Mouse (Mus musculus) limb, embryonic 10.5 days (tissue): ENCODE data around the gene Serpina3n. TPM values are rescaled to one million over a fixed set of nuclear protein-coding genes. Genes with fewer than 3 reads are reported as not detected.

Experiments
- DNase-seq: peaks from one replicate; pipeline ENCODE4 v3.0.0-alpha.2; 2017; ENCODE audit warnings: low spot score
- H3K27ac ChIP-seq: fragments of 300-500 bp; sonication (generic); 2 replicates; pipeline ENCODE4 v1.5.1; 2016; ENCODE audit warnings: mild to moderate bottlenecking
- H3K27me3 ChIP-seq: fragments of 300-500 bp; sonication (generic); 2 replicates; pipeline ENCODE4 v1.6.1; 2016; ENCODE audit warnings: low read depth, mild to moderate bottlenecking; ENCODE audit not compliant: poor library complexity, severe bottlenecking
- H3K36me3 ChIP-seq: fragments of 300-500 bp; sonication (generic); 2 replicates; pipeline ENCODE4 v1.6.1; 2016; ENCODE audit warnings: mild to moderate bottlenecking, moderate library complexity
- H3K4me1 ChIP-seq: fragments of 300-500 bp; sonication (generic); 2 replicates; pipeline ENCODE4 v1.6.1; 2016
- H3K4me3 ChIP-seq: fragments of 300-500 bp; sonication (generic); 2 replicates; pipeline ENCODE4 v1.5.1; 2016; ENCODE audit warnings: mild to moderate bottlenecking, moderate library complexity
- H3K9me3 ChIP-seq: fragments of 300-500 bp; sonication (generic); replicated peaks from 2 replicates; pipeline ENCODE4 v1.6.1; 2016; ENCODE audit warnings: mild to moderate bottlenecking
- WGBS: fragments of 180-500 bp; shearing (Covaris S2); methylation state at CpG from one replicate; pipeline ENCODE4 v1.1.7; 2016; 5-methylcytosine and 5-hydroxymethylcytosine counted together
- polyA plus RNA-seq: library from polyadenylated mRNA; unstranded; fragments of >200 nt; fragmentation: Nextera tagmentation; extraction: Ambion mirVana; gene quantifications from 2 replicates; pipeline ENCODE4 v1.2.1, GENCODE M21; 2016

Serpina3n gene
- polyA plus RNA-seq, 1 experiment from 2014 or later, result not detected

- no peaks in the 10 kb centered on the region for H3K27me3 ChIP-seq
- H3K27ac ChIP-seq, result 0 out of 2 replicates have a peak overlapping the region, but pooled peaks have one; percentile 30
Measured at GRCm38 (mm10) chr12:104415625-104416315, 9.2 kb downstream of the Serpina3n start.

GRCm38 (mm10) chr12:104418340-104419135, 12.0 kb downstream of the Serpina3n start:
- Histone ChIP-seq H3K4me1 (peaks cover 16% of the 10 kb centered on the region), H3K27ac (no peak overlapping the region), H3K27me3 (no peaks in the 10 kb centered on the region), H3K36me3 (no peaks in the 10 kb centered on the region), H3K4me3 (peak overlapping the region; percentile 38), H3K9me3 (no peaks in the 10 kb centered on the region)
- DNase-seq, result peak; percentile 93
- WGBS, result 21% methylated on average over 17 of the region's 17 CpGs

More at GRCm38 (mm10) chr12:104415625-104416315, 9.2 kb downstream of the Serpina3n start:
- H3K9me3 ChIP-seq, result no peaks in the 10 kb centered on the region
- DNase-seq, result no peak
- H3K36me3 ChIP-seq, result no peaks in the 10 kb centered on the region
- no peak overlapping the region for H3K4me3 ChIP-seq
- WGBS, result 71% methylated on average over 6 of the region's 6 CpGs
- H3K4me1 ChIP-seq, result peaks cover 16% of the 10 kb centered on the region

- Histone ChIP-seq H3K27ac (no peak overlapping the region), H3K27me3 (no peaks in the 10 kb centered on the region), H3K4me3 (no peak overlapping the region), H3K4me1 (peaks cover 16% of the 10 kb centered on the region), H3K36me3 (no peaks in the 10 kb centered on the region), H3K9me3 (no peaks in the 10 kb centered on the region)
- peak; percentile 51 for DNase-seq
- WGBS, result 12% methylated on average over 2 of the region's 2 CpGs
Measured at GRCm38 (mm10) chr12:104419136-104419462, 12.6 kb downstream of the Serpina3n start.

- H3K4me1 ChIP-seq, result peaks cover 9% of the 10 kb centered on the region
- no peaks in the 10 kb centered on the region for H3K36me3 ChIP-seq
- no peaks in the 10 kb centered on the region for H3K9me3 ChIP-seq
- no peak for DNase-seq
- H3K4me3 ChIP-seq, result no peak overlapping the region
- 88% methylated on average over 11 of the region's 11 CpGs for WGBS
- no peak overlapping the region for H3K27ac ChIP-seq
- no peaks in the 10 kb centered on the region for H3K27me3 ChIP-seq
Measured at GRCm38 (mm10) chr12:104422615-104423392, 16.3 kb downstream of the Serpina3n start.

GRCm38 (mm10) chr12:104425591-104425990, 19.1 kb downstream of the Serpina3n start:
- Histone ChIP-seq H3K9me3 (no peaks in the 10 kb centered on the region), H3K36me3 (no peaks in the 10 kb centered on the region), H3K4me1 (no peaks in the 10 kb centered on the region), H3K27ac (no peak overlapping the region), H3K27me3 (no peaks in the 10 kb centered on the region), H3K4me3 (no peak overlapping the region)
- DNase-seq, result no peak
- WGBS, result 82% methylated on average over 3 of the region's 3 CpGs

- Histone ChIP-seq H3K4me1 (0 out of 2 replicates have a peak, but pooled peaks cover 5% of the 10 kb centered on the region), H3K36me3 (no peaks in the 10 kb centered on the region), H3K27me3 (no peaks in the 10 kb centered on the region), H3K4me3 (no peak overlapping the region), H3K9me3 (no peaks in the 10 kb centered on the region), H3K27ac (no peak overlapping the region)
- peak; percentile 81 for DNase-seq
- 10% methylated on average over 7 of the region's 7 CpGs for WGBS
Measured at GRCm38 (mm10) chr12:104426915-104427314, 20.4 kb downstream of the Serpina3n start.

GRCm38 (mm10) chr12:104431359-104431758, 24.8 kb downstream of the Serpina3n start:
- no peaks in the 10 kb centered on the region for H3K36me3 ChIP-seq
- no peak overlapping the region for H3K4me3 ChIP-seq
- no peak overlapping the region for H3K27ac ChIP-seq
- DNase-seq, result no peak
- H3K9me3 ChIP-seq, result no peaks in the 10 kb centered on the region
- no peaks in the 10 kb centered on the region for H3K27me3 ChIP-seq
- WGBS, result 71% methylated on average over 10 of the region's 10 CpGs
- H3K4me1 ChIP-seq, result peaks cover 17% of the 10 kb centered on the region; the same call in 1 of the 2 replicates

- Histone ChIP-seq H3K4me3 (no peak overlapping the region), H3K36me3 (no peaks in the 10 kb centered on the region), H3K27me3 (peaks cover 3% of the 10 kb centered on the region; the same call in 1 of the 2 replicates), H3K27ac (no peak overlapping the region), H3K4me1 (peaks cover 17% of the 10 kb centered on the region; the same call in 1 of the 2 replicates), H3K9me3 (no peaks in the 10 kb centered on the region)
- 60% methylated on average over 7 of the region's 7 CpGs for WGBS
- DNase-seq, result no peak
Measured at GRCm38 (mm10) chr12:104433214-104433613, 26.7 kb downstream of the Serpina3n start.

GRCm38 (mm10) chr12:104433951-104434735, 27.6 kb downstream of the Serpina3n start:
- Histone ChIP-seq H3K27me3 (peaks cover 12% of the 10 kb centered on the region; the same call in 1 of the 2 replicates), H3K4me1 (peaks cover 17% of the 10 kb centered on the region; the same call in 1 of the 2 replicates), H3K9me3 (no peaks in the 10 kb centered on the region), H3K4me3 (no peak overlapping the region), H3K27ac (peak overlapping the region; percentile 32; the same call in 1 of the 2 replicates), H3K36me3 (no peaks in the 10 kb centered on the region)
- 65% methylated on average over 20 of the region's 20 CpGs for WGBS
- peak; percentile 53 for DNase-seq

GRCm38 (mm10) chr12:104440087-104440760, 33.7 kb downstream of the Serpina3n start:
- no peaks in the 10 kb centered on the region for H3K36me3 ChIP-seq
- peak; percentile 97 for DNase-seq
- peaks cover 28% of the 10 kb centered on the region; the same call in 1 of the 2 replicates for H3K27me3 ChIP-seq
- no peak overlapping the region for H3K4me3 ChIP-seq
- WGBS, result 9% methylated on average over 22 of the region's 22 CpGs
- no peaks in the 10 kb centered on the region for H3K9me3 ChIP-seq
- H3K27ac ChIP-seq, result peak overlapping the region; percentile 84
- peaks cover 11% of the 10 kb centered on the region for H3K4me1 ChIP-seq

- Histone ChIP-seq H3K4me1 (peaks cover 32% of the 10 kb centered on the region), H3K36me3 (no peaks in the 10 kb centered on the region), H3K27me3 (peaks cover 41% of the 10 kb centered on the region), H3K9me3 (no peaks in the 10 kb centered on the region), H3K4me3 (no peak overlapping the region), H3K27ac (no peak overlapping the region)
- WGBS, result 91% methylated on average over 11 of the region's 11 CpGs
- no peak for DNase-seq
Measured at GRCm38 (mm10) chr12:104443716-104444115, 37.2 kb downstream of the Serpina3n start.
